Mouse (Mus musculus): ENCODE measurements at regions not wholly inside any gene's neighbourhood (a gene's known extent, or its start where the extent isn't known, plus 50 kb on each side); places are given as distances from the start of the nearest gene placed in this dataset.

DNA sequence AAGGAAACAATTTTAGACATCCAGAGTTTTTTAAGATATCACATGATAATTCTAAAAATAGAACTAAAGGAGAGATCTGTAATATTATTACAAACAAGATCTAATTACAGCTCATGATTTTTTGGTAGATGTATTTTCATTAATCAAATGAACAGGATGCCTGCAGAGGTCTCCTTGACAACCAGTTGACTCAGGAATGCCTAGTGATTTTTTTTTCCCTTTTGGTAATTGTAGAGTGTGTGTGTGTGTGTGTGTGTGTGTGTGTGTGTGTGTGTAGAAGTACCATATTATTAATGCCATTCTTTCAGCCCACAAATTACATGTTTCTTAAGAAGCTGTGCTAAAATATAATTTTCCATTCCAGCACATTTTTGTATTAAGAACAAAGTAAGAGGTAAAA lies 365.1 kb downstream of the Plod2 start:
- TF ChIP-seq CTCF (conservative IDR thresholded peaks at IDR 0.05; ENCODE audit: low read length) = no peak
- TF ChIP-seq POU5F1 (IDR thresholded peaks at IDR 0.05; ENCODE audit: borderline replicate concordance, low read length) = no peak
- TF ChIP-seq NANOG (IDR thresholded peaks at IDR 0.05; ENCODE audit: borderline replicate concordance, low read length) = no peak
